Mouse (Mus musculus): Measurements from ENCODE around the gene Olfr1105.

Olfr1105 gene

GRCm38 (mm10) chr2:87036431-87036830, at the start of gene Olfr1105:
TSS of gene Olfr1105 (minus strand) at chr2:87036531.
- DNase-seq = no peak

- no peak for DNase-seq
Measured at GRCm38 (mm10) chr2:87075717-87076116, 39.4 kb upstream of the Olfr1105 start, which contains the start of gene Olfr1107. TSS of gene Olfr1107 (minus strand) at chr2:87075817.

GRCm38 (mm10) chr2:87052173-87052572, 15.8 kb upstream of the Olfr1105 start, which contains the start of gene Olfr1106:
TSS of gene Olfr1106 (minus strand) at chr2:87052273.
- no peak for DNase-seq

GRCm38 (mm10) chr2:87026980-87027379, 9.4 kb downstream of the Olfr1105 start, which contains the start of gene Olfr1104:
TSS of gene Olfr1104 (minus strand) at chr2:87027080.
- no peak for DNase-seq

- no peak for DNase-seq
Measured at GRCm38 (mm10) chr2:86998098-86998497, 38.2 kb downstream of the Olfr1105 start, which contains the start of gene Olfr1102. TSS of gene Olfr1102 (plus strand) at chr2:86998398.

GRCm38 (mm10) chr2:86991121-86991520, 45.2 kb downstream of the Olfr1105 start, which contains the start of gene Olfr1101:
TSS of gene Olfr1101 (minus strand) at chr2:86991221.
- no peak for DNase-seq
